Mouse (Mus musculus): ENCODE measurements at regions not wholly inside any gene's neighbourhood (a gene's known extent, or its start where the extent isn't known, plus 50 kb on each side); places are given as distances from the start of the nearest gene placed in this dataset.

- H3K36me3 ChIP-seq (ENCODE audit: control insufficient read depth, insufficient read depth, low read length): no peaks in the 10 kb centered on the region
- no peak overlapping the region for H3K9ac ChIP-seq (ENCODE audit: low read depth, low read length)
- 29% methylated on average over 13 of the region's 13 CpGs for WGBS
- no peaks in the 10 kb centered on the region for H3K9me3 ChIP-seq (replicated peaks; ENCODE audit: control insufficient read depth, low read length, poor library complexity, severe bottlenecking)
- H3K27me3 ChIP-seq (ENCODE audit: control insufficient read depth, insufficient read depth, low read depth, low read length): no peaks in the 10 kb centered on the region
- H3K4me2 ChIP-seq (ENCODE audit: low read length): peak overlapping the region; percentile 5; the same call in 1 of the 2 replicates
- H3K27ac ChIP-seq (ENCODE audit: low read length): no peak overlapping the region
- no peak for ATAC-seq
- H3K4me1 ChIP-seq (ENCODE audit: control insufficient read depth, insufficient read depth, low read length): peaks cover 4% of the 10 kb centered on the region; the same call in 1 of the 2 replicates
- H3K4me3 ChIP-seq (ENCODE audit: low read depth, low read length): no peak overlapping the region
Measured at GRCm38 (mm10) chr2:160421216-160421911, 54.5 kb upstream of the Mafb start.

- 96% methylated on average over 7 of the region's 7 CpGs for WGBS
- H3K9me3 ChIP-seq (replicated peaks; ENCODE audit: control insufficient read depth, low read length, poor library complexity, severe bottlenecking): no peaks in the 10 kb centered on the region
- H3K27ac ChIP-seq (ENCODE audit: low read length): no peak overlapping the region
- no peak overlapping the region for H3K4me2 ChIP-seq (ENCODE audit: low read length)
- no peaks in the 10 kb centered on the region for H3K27me3 ChIP-seq (ENCODE audit: control insufficient read depth, insufficient read depth, low read depth, low read length)
- H3K9ac ChIP-seq (ENCODE audit: low read depth, low read length): no peak overlapping the region
- H3K4me1 ChIP-seq (ENCODE audit: control insufficient read depth, insufficient read depth, low read length): peaks cover 4% of the 10 kb centered on the region; the same call in 1 of the 2 replicates
- no peak for ATAC-seq
- H3K4me3 ChIP-seq (ENCODE audit: low read depth, low read length): no peak overlapping the region
- no peaks in the 10 kb centered on the region for H3K36me3 ChIP-seq (ENCODE audit: control insufficient read depth, insufficient read depth, low read length)
Measured at GRCm38 (mm10) chr2:160424491-160424890, 57.6 kb upstream of the Mafb start.

DNA sequence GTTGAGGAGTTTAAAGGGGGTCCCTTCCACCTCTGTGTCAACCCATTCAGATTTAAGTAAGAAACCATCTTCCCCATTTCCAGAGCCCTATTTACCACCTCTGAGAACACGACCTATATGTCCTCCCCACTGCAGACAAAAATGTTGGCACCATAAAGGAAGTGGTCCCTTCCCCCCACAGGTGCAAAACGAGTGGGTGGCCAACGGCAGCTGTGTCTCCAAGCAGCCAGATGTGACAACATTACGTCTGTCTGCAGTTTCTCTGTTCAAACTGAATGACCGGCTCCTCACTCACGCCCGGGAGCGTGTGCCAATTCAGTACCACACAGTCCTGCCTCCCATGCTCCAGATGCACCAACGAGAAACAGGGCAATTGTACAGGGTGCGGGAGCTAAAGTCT is 60.6 kb upstream of the Mafb start:
- H3K4me2 ChIP-seq (ENCODE audit: low read length): no peak overlapping the region
- H3K4me1 ChIP-seq (ENCODE audit: control insufficient read depth, insufficient read depth, low read length): no peaks in the 10 kb centered on the region
- no peak overlapping the region for H3K4me3 ChIP-seq (ENCODE audit: low read depth, low read length)
- no peaks in the 10 kb centered on the region for H3K27me3 ChIP-seq (ENCODE audit: control insufficient read depth, insufficient read depth, low read depth, low read length)
- H3K36me3 ChIP-seq (ENCODE audit: control insufficient read depth, insufficient read depth, low read length): no peaks in the 10 kb centered on the region
- H3K27ac ChIP-seq (ENCODE audit: low read length): no peak overlapping the region
- H3K9ac ChIP-seq (ENCODE audit: low read depth, low read length): no peak overlapping the region
- no peak for ATAC-seq
- WGBS: 78% methylated on average over 10 of the region's 10 CpGs
- H3K9me3 ChIP-seq (replicated peaks; ENCODE audit: control insufficient read depth, low read length, poor library complexity, severe bottlenecking): no peaks in the 10 kb centered on the region

GRCm38 (mm10) chr2:160433252-160433651 is 66.4 kb upstream of the Mafb start:
- H3K4me1 ChIP-seq (ENCODE audit: control insufficient read depth, insufficient read depth, low read length): no peaks in the 10 kb centered on the region
- 66% methylated on average over 10 of the region's 10 CpGs for WGBS
- no peak overlapping the region for H3K4me3 ChIP-seq (ENCODE audit: low read depth, low read length)
- H3K4me2 ChIP-seq (ENCODE audit: low read length): no peak overlapping the region
- H3K27me3 ChIP-seq (ENCODE audit: control insufficient read depth, insufficient read depth, low read depth, low read length): no peaks in the 10 kb centered on the region
- no peak overlapping the region for H3K27ac ChIP-seq (ENCODE audit: low read length)
- no peaks in the 10 kb centered on the region for H3K36me3 ChIP-seq (ENCODE audit: control insufficient read depth, insufficient read depth, low read length)
- H3K9ac ChIP-seq (ENCODE audit: low read depth, low read length): no peak overlapping the region
- no peaks in the 10 kb centered on the region for H3K9me3 ChIP-seq (replicated peaks; ENCODE audit: control insufficient read depth, low read length, poor library complexity, severe bottlenecking)
- no peak for ATAC-seq

DNA sequence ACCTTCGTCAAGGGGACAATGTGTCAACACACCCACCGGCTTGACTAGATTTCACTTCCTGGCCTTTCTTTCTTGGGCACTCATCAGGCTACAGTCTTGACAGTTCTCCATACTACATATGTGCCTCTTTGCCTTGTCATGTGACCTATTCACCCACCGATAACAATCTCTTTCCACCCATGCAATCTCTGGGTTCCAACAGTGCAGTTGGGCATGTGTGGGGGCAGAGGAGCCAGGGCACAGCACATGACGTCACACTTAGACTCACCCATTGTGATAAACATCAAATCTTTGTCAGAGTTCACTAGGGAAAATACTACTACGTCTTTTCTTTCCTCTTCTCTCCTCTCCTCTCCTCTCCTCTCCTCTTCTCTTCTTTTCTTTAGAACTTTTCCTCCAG is 67.8 kb upstream of the Mafb start:
- 88% methylated on average over 5 of the region's 5 CpGs for WGBS
- Histone ChIP-seq H3K9ac (ENCODE audit: low read depth, low read length) (no peak overlapping the region), H3K36me3 (ENCODE audit: control insufficient read depth, insufficient read depth, low read length) (no peaks in the 10 kb centered on the region), H3K4me3 (ENCODE audit: low read depth, low read length) (no peak overlapping the region), H3K9me3 (replicated peaks; ENCODE audit: control insufficient read depth, low read length, poor library complexity, severe bottlenecking) (no peaks in the 10 kb centered on the region), H3K4me2 (ENCODE audit: low read length) (no peak overlapping the region), H3K27ac (ENCODE audit: low read length) (no peak overlapping the region), H3K27me3 (ENCODE audit: control insufficient read depth, insufficient read depth, low read depth, low read length) (no peaks in the 10 kb centered on the region), H3K4me1 (ENCODE audit: control insufficient read depth, insufficient read depth, low read length) (no peaks in the 10 kb centered on the region; the same call in 1 of the 2 replicates)
- ATAC-seq: no peak

- H3K9me3 ChIP-seq (replicated peaks; ENCODE audit: control insufficient read depth, low read length, poor library complexity, severe bottlenecking): no peaks in the 10 kb centered on the region
- H3K36me3 ChIP-seq (ENCODE audit: control insufficient read depth, insufficient read depth, low read length): no peaks in the 10 kb centered on the region
- no peaks in the 10 kb centered on the region; the same call in 1 of the 2 replicates for H3K4me1 ChIP-seq (ENCODE audit: control insufficient read depth, insufficient read depth, low read length)
- no peak overlapping the region for H3K4me2 ChIP-seq (ENCODE audit: low read length)
- H3K4me3 ChIP-seq (ENCODE audit: low read depth, low read length): no peak overlapping the region
- H3K27me3 ChIP-seq (ENCODE audit: control insufficient read depth, insufficient read depth, low read depth, low read length): no peaks in the 10 kb centered on the region
- 92% methylated on average over 3 of the region's 3 CpGs for WGBS
- ATAC-seq: no peak
- no peak overlapping the region for H3K9ac ChIP-seq (ENCODE audit: low read depth, low read length)
- no peak overlapping the region for H3K27ac ChIP-seq (ENCODE audit: low read length)
Measured at GRCm38 (mm10) chr2:160435622-160436021, 68.8 kb upstream of the Mafb start.

- no peaks in the 10 kb centered on the region for H3K9me3 ChIP-seq (replicated peaks; ENCODE audit: control insufficient read depth, low read length, poor library complexity, severe bottlenecking)
- no peak overlapping the region for H3K4me2 ChIP-seq (ENCODE audit: low read length)
- no peaks in the 10 kb centered on the region; the same call in 1 of the 2 replicates for H3K4me1 ChIP-seq (ENCODE audit: control insufficient read depth, insufficient read depth, low read length)
- WGBS: 89% methylated on average over 2 of the region's 2 CpGs
- no peaks in the 10 kb centered on the region for H3K27me3 ChIP-seq (ENCODE audit: control insufficient read depth, insufficient read depth, low read depth, low read length)
- no peak for ATAC-seq
- no peak overlapping the region for H3K27ac ChIP-seq (ENCODE audit: low read length)
- H3K4me3 ChIP-seq (ENCODE audit: low read depth, low read length): no peak overlapping the region
- no peaks in the 10 kb centered on the region for H3K36me3 ChIP-seq (ENCODE audit: control insufficient read depth, insufficient read depth, low read length)
- H3K9ac ChIP-seq (ENCODE audit: low read depth, low read length): no peak overlapping the region
Measured at GRCm38 (mm10) chr2:160439028-160439427, 72.2 kb upstream of the Mafb start.

- Histone ChIP-seq H3K4me3 (ENCODE audit: low read depth, low read length) (no peak overlapping the region), H3K27me3 (ENCODE audit: control insufficient read depth, insufficient read depth, low read depth, low read length) (no peaks in the 10 kb centered on the region), H3K9ac (ENCODE audit: low read depth, low read length) (no peak overlapping the region), H3K9me3 (replicated peaks; ENCODE audit: control insufficient read depth, low read length, poor library complexity, severe bottlenecking) (no peaks in the 10 kb centered on the region), H3K4me2 (ENCODE audit: low read length) (no peak overlapping the region), H3K36me3 (ENCODE audit: control insufficient read depth, insufficient read depth, low read length) (no peaks in the 10 kb centered on the region), H3K4me1 (ENCODE audit: control insufficient read depth, insufficient read depth, low read length) (no peaks in the 10 kb centered on the region; the same call in 1 of the 2 replicates), H3K27ac (ENCODE audit: low read length) (no peak overlapping the region)
- no peak; the same call in 1 of the 2 replicates for ATAC-seq
- 67% methylated on average over 9 of the region's 9 CpGs for WGBS
Measured at GRCm38 (mm10) chr2:160440236-160440635, 73.4 kb upstream of the Mafb start.

GRCm38 (mm10) chr2:160451057-160451456 is 84.2 kb upstream of the Mafb start:
- peak; percentile 38; the same call in 1 of the 2 replicates for ATAC-seq

More at GRCm38 (mm10) chr2:160451057-160451456, 84.2 kb upstream of the Mafb start:
- no peak overlapping the region for H3K27ac ChIP-seq (ENCODE audit: low read length)
- H3K9me3 ChIP-seq (replicated peaks; ENCODE audit: control insufficient read depth, low read length, poor library complexity, severe bottlenecking): no peaks in the 10 kb centered on the region
- H3K4me3 ChIP-seq (ENCODE audit: low read depth, low read length): peak overlapping the region; percentile 41; the same call in 1 of the 2 replicates
- no peaks in the 10 kb centered on the region for H3K27me3 ChIP-seq (ENCODE audit: control insufficient read depth, insufficient read depth, low read depth, low read length)
- H3K4me2 ChIP-seq (ENCODE audit: low read length): peak overlapping the region; percentile 60; the same call in 1 of the 2 replicates
- peaks cover 10% of the 10 kb centered on the region for H3K4me1 ChIP-seq (ENCODE audit: control insufficient read depth, insufficient read depth, low read length)
- H3K9ac ChIP-seq (ENCODE audit: low read depth, low read length): peak overlapping the region; percentile 22; the same call in 1 of the 2 replicates
- H3K36me3 ChIP-seq (ENCODE audit: control insufficient read depth, insufficient read depth, low read length): no peaks in the 10 kb centered on the region
- 8% methylated on average over 8 of the region's 8 CpGs for WGBS
